Mouse (Mus musculus) lung, embryonic 16.5 days (tissue): ENCODE measurements around the gene Ndufb4. TPM values are rescaled to one million over a fixed set of nuclear protein-coding genes. Genes with fewer than 3 reads are reported as not detected.

ENCODE experiments used
- ATAC-seq: fragments of 200-750 bp; cut with Nextera tagmentation; 2 replicates; pipeline ENCODE4 v1.8.0; 2017; ENCODE audit warnings: low read depth, mild to moderate bottlenecking, moderate library complexity
- H3K27ac ChIP-seq: fragments of 300-500 bp; sonication (generic); 2 replicates; pipeline ENCODE4 v1.5.1; 2014; ENCODE audit warnings: mild to moderate bottlenecking, control low read depth, low read length
- H3K27me3 ChIP-seq: fragments of 300-500 bp; sonication (generic); 2 replicates; pipeline ENCODE4 v1.6.1; 2014; ENCODE audit warnings: low read depth, low read length, mixed read lengths; ENCODE audit not compliant: control insufficient read depth, insufficient read depth
- H3K36me3 ChIP-seq: fragments of 300-500 bp; sonication (generic); 2 replicates; pipeline ENCODE4 v1.6.1; 2014; ENCODE audit warnings: low read length; ENCODE audit not compliant: control insufficient read depth, insufficient read depth
- H3K4me1 ChIP-seq: fragments of 300-500 bp; sonication (generic); replicated peaks from 2 replicates; pipeline ENCODE4 v1.6.1; 2014; ENCODE audit warnings: low read length, mixed read lengths; ENCODE audit not compliant: control insufficient read depth, insufficient read depth
- H3K4me2 ChIP-seq: fragments of 300-500 bp; sonication (generic); 2 replicates; pipeline ENCODE4 v1.6.1; 2014; ENCODE audit warnings: low read depth, low read length, control low read depth
- H3K4me3 ChIP-seq: fragments of 300-500 bp; sonication (generic); 2 replicates; pipeline ENCODE4 v1.5.1; 2014; ENCODE audit warnings: mild to moderate bottlenecking, low read length, control low read depth
- H3K9ac ChIP-seq: fragments of 300-500 bp; sonication (generic); 2 replicates; pipeline ENCODE4 v1.6.1; 2014; ENCODE audit warnings: low read length, control low read depth
- H3K9me3 ChIP-seq: fragments of 300-500 bp; sonication (generic); 2 replicates; pipeline ENCODE4 v1.6.1; 2016; ENCODE audit warnings: low read length; ENCODE audit not compliant: control insufficient read depth
- WGBS: fragments of 180-500 bp; shearing (Covaris S2); extraction: QIAGEN DNeasy Blood & Tissue Kit; methylation state at CpG from one replicate; pipeline ENCODE4 v1.1.7; 2014; 5-methylcytosine and 5-hydroxymethylcytosine counted together
- polyA plus RNA-seq: library from polyadenylated mRNA; unstranded; fragments of >200 nt; fragmentation: Nextera tagmentation; extraction: Ambion mirVana; gene quantifications from 2 replicates; pipeline ENCODE4 v1.2.1, GENCODE M21; 2015

Ndufb4 gene
- polyA plus RNA-seq, 1 experiment from 2014 or later: 63.8 TPM

DNA sequence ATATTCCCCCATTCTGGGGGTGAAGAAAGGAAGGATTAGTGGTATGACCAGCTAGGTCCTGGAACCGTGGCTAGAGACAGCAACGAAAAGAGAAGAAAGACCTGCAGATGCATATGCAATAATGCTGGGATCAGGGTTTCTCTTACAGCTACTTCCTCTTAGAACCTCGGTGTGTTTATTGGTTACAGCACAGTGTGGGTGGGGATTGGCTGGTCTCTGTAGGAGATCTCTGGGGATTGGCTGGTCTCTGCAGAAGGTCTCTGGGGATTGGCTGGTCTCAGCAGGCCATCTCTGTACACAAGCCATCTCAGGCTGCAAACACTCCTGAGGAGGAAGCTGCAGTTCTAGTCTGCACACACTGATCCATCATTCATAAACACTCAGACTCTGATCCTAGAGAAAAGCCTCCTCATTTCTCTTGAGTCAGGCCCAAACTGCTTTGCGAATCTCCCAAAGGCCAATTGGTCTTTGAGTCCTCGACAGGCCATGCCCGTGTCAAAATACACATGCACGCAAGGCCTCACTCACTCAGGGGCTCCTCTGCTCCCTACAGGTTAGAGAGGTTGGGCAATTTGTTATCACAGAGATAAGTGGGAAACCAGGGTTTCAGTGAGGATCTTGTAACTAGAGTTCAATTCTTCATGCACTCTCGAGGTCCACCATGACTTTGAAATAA is 35.1 kb upstream of the Ndufb4 start:
- ATAC-seq: 0 out of 2 replicates have a peak, but pooled peaks have one; percentile 31
- Histone ChIP-seq H3K9ac (no peak overlapping the region), H3K36me3 (no peaks in the 10 kb centered on the region), H3K9me3 (no peaks in the 10 kb centered on the region), H3K4me3 (no peak overlapping the region), H3K4me1 (peaks cover 14% of the 10 kb centered on the region), H3K27me3 (no peaks in the 10 kb centered on the region), H3K27ac (no peak overlapping the region), H3K4me2 (no peak overlapping the region)
- WGBS: 51% methylated on average over 8 of the region's 8 CpGs

DNA sequence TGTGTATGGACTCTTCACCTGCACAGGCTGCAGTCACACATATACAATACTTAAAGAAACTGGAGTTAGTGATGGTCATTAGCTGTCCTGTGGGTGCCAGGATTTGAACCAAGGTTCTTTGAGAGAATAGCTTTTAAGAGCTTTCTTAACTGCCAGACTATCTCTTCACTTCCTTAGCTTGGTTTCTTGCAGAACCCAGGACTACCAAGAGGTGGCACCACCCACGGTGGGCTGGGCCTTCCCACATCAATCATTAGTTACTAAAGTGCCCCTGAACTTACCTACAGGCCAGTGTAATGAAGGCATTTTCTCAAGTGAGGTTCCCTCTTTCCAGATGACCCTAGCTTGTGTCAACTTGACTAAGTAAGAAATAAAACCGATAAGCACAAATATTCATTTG is 33.9 kb upstream of the Ndufb4 start:
- WGBS: 65% methylated on average over 2 of the region's 2 CpGs
- Histone ChIP-seq H3K9me3 (no peaks in the 10 kb centered on the region), H3K27ac (no peak overlapping the region), H3K9ac (no peak overlapping the region), H3K4me2 (no peak overlapping the region), H3K4me1 (peaks cover 22% of the 10 kb centered on the region), H3K27me3 (no peaks in the 10 kb centered on the region), H3K4me3 (no peak overlapping the region), H3K36me3 (no peaks in the 10 kb centered on the region)
- no peak for ATAC-seq

DNA sequence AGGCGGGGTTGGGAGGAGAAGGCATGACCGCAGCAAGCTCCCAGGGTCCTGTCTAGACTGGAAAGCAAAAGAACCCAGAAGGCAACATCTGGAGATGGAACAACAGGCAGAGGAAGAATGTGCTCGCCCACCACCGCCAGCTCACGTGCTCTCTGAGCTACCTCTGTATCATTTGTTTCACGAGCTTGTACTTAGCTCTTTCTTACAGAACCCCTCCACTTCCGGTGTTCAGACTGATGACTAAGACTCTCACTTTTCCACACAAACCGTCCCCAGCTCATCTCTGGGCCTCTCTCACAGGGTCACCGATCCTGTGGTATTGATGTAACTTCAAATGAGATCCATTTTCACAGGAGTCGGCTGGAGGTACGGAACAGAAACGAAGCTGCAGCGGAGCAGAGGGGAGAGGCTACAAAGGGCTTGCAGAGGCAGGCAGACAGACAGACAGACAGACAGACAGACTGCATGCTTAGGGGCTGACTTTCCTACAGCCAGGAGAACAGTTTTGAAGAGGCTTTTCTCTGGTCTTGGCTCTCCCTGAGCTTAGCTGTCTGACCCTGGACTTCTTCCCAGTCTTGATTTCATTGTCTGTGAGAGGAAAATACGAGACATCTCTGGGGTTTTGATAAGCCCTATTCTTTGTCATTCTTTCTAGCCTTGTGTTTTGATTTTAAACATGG is 33.2 kb upstream of the Ndufb4 start:
- WGBS: 68% methylated on average over 14 of the region's 14 CpGs
- H3K9ac ChIP-seq: no peak overlapping the region
- H3K4me1 ChIP-seq: peaks cover 28% of the 10 kb centered on the region
- no peak overlapping the region for H3K4me3 ChIP-seq
- no peaks in the 10 kb centered on the region for H3K9me3 ChIP-seq
- no peaks in the 10 kb centered on the region for H3K27me3 ChIP-seq
- H3K4me2 ChIP-seq: no peak overlapping the region
- no peaks in the 10 kb centered on the region for H3K36me3 ChIP-seq
- no peak for ATAC-seq
- no peak overlapping the region for H3K27ac ChIP-seq

DNA sequence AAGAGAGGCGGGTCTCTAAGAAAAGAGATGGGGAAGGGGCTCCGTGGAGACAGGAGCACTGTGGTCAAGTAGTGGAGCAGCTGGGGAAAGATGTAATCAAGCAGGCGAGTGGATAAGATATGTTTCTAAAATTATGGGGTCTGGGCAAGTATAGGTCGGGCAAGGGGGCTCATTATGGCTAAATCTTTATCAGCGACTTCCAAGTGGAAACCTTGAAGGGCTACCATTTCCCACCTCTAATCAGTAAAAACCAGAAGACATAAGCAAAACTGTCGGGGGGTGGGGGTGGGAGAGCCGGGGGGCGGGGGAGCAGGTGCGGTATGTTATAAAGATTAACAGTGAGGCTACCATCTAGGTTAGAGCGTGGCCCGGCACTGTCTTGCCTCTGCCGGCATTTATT is 32.6 kb upstream of the Ndufb4 start:
- no peaks in the 10 kb centered on the region for H3K27me3 ChIP-seq
- H3K36me3 ChIP-seq: no peaks in the 10 kb centered on the region
- ATAC-seq: no peak
- no peak overlapping the region for H3K9ac ChIP-seq
- H3K4me2 ChIP-seq: no peak overlapping the region
- no peak overlapping the region for H3K27ac ChIP-seq
- peaks cover 31% of the 10 kb centered on the region for H3K4me1 ChIP-seq
- H3K4me3 ChIP-seq: no peak overlapping the region
- no peaks in the 10 kb centered on the region for H3K9me3 ChIP-seq
- 65% methylated on average over 12 of the region's 12 CpGs for WGBS

DNA sequence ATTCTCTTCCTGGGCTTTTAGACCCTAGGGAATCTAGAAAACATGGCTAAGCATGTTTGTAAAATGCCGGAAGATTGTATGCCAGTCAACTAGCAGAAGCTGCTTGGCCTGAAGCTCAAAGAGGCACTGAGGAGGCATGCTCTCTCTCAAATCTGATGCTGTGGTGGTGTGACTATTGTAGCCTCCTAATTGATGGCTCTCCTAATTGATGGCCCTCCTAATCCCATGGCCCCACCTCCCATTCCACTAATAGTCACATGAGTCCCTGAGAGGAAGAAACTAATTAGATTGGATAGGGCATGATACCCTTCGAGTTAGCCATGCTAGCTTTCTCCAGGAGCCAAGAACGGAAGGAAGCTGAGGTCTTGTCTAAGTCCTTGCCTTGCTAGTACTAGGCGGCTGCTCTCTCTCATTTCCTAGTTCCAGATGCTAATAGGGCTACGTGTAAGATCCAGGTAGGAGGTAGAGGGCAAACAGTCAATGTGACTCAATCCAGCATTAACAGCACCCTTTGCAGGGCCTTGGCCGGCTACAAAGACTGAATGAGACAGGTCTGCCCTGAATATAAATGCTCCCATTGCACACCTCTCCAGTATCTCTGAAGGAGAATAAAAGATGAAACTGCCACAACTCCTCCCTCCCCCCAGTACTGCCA is 31.8 kb upstream of the Ndufb4 start:
- Histone ChIP-seq H3K36me3 (no peaks in the 10 kb centered on the region), H3K27me3 (no peaks in the 10 kb centered on the region), H3K9ac (no peak overlapping the region), H3K4me3 (no peak overlapping the region), H3K9me3 (no peaks in the 10 kb centered on the region), H3K4me1 (peaks cover 31% of the 10 kb centered on the region), H3K27ac (peak overlapping the region; percentile 9; the same call in 1 of the 2 replicates), H3K4me2 (no peak overlapping the region)
- no peak for ATAC-seq
- 79% methylated on average over 6 of the region's 6 CpGs for whole genome bisulfite sequencing

DNA sequence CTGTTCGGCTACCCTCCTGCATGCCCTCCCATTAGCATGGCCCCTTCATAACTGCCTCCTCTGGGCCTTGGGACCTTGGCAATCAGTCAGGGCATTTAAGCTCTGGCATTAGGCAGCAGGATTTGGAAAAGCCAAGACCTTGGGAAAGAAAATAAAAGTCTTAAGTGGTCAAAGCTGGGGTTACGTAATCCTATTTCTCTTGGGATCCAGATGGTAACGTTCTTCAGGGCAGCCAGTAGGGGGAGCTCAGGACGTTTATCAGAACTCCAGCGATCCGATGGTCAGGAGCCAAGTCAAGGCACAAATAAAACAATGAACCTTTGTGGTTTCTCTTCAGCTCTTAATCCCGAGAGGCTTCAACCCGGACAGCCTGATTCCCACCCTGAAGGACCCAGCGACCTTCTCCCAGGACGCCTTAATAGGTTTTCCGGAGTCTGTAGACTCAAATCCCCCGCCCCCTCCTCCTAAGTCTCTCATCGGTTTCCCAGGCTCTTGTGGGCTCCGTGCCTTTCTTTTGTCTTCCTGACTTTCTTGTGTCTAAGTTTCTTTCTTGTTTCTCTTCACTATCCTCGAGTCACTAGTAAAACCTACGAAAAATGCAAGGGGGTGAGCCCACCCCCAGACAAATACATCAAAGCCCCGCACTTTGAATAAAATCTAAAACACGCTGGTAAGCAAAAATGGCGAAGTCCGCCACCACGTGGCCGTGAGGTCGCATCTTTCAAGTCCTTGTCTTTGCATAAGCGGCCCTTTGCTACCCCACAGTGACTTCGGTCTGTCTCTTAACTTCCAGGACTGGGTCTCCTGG is 30.6 kb upstream of the Ndufb4 start:
- peaks cover 29% of the 10 kb centered on the region for H3K4me1 ChIP-seq
- ATAC-seq: peak; percentile 70
- H3K4me2 ChIP-seq: peak overlapping the region; percentile 87
- H3K27me3 ChIP-seq: no peaks in the 10 kb centered on the region
- peak overlapping the region; percentile 57 for H3K4me3 ChIP-seq
- H3K36me3 ChIP-seq: no peaks in the 10 kb centered on the region
- H3K27ac ChIP-seq: peak overlapping the region; percentile 95
- no peaks in the 10 kb centered on the region for H3K9me3 ChIP-seq
- peak overlapping the region; percentile 82 for H3K9ac ChIP-seq
- WGBS: under 1% methylated on average over 25 of the region's 25 CpGs

DNA sequence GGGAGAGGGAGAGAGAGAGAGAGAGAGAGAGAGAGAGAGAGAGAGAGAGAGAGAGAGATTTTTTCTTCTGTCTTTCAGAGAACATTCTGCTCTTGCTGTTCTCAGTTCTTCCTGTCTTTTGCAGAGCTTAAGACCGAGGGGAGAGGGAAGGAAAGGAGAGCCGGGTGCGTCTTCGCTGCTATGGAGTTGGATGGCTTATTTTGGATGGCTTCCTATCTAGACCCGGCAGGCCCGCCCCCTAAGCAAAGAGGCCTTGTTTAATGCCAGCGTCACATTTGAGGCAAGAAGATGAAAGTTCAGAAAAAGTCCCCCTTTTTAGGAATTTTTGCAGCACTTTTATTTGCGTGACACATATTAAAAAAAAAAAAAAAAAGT is 30.0 kb upstream of the Ndufb4 start:
- Histone ChIP-seq H3K9me3 (no peaks in the 10 kb centered on the region), H3K4me3 (peak overlapping the region; percentile 57), H3K9ac (peak overlapping the region; percentile 64), H3K27me3 (no peaks in the 10 kb centered on the region), H3K4me1 (peaks cover 24% of the 10 kb centered on the region), H3K36me3 (no peaks in the 10 kb centered on the region), H3K4me2 (peak overlapping the region; percentile 87), H3K27ac (peak overlapping the region; percentile 95)
- ATAC-seq: peak; percentile 47
- 9% methylated on average over 8 of the region's 8 CpGs for WGBS

DNA sequence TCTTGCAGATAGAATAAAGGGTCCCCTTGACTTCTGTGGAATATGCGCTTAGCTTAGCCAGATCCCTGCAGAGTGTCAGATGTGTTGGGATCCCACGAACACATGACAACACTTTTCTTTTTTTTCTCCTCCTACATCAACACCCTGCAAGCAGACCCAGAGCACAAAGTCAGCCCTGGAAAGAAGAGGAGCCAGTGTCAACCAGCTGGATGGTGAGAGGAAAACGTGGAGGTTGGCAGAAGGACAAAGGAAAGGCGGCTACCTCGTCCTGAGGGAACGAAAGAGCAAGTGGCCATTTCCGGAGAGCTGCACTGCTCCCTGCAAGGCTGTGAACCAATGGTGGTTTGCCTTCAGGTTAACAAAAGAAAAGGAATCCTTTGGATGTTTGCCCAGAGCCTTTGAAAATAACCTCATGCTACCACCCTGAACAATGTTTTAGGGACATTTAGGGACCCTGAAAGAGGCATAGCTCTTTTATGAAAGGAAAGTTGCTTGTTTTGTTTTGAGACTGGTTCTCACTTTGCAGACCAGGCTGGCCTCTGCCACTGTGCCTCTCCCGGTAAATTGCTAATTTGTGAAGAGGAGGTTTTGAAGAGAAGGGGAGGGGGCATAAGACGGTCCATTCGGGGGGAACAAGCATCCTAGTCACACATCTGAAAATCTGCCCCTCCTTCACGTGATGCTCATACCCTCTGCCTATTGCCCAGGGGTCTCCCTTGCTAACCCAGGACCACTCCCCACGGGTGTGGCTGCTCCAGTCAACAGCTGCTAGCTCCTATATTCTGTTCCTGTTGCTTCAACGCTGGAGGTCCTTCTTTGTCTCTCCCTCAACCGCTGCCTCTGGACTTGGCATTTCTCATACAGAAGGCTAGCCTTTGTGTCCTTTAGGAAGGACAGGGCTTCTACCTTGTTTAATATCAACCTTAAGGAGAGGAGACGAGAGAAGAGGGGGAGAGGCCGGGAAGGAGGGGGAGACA is 29.2 kb upstream of the Ndufb4 start:
- no peaks in the 10 kb centered on the region for H3K36me3 ChIP-seq
- H3K4me1 ChIP-seq: peaks cover 22% of the 10 kb centered on the region
- peak; percentile 6; the same call in 1 of the 2 replicates for ATAC-seq
- peak overlapping the region; percentile 87 for H3K4me2 ChIP-seq
- no peaks in the 10 kb centered on the region for H3K27me3 ChIP-seq
- H3K9ac ChIP-seq: peak overlapping the region; percentile 56
- H3K27ac ChIP-seq: peak overlapping the region; percentile 95
- H3K9me3 ChIP-seq: no peaks in the 10 kb centered on the region
- H3K4me3 ChIP-seq: peak overlapping the region; percentile 18
- WGBS: 14% methylated on average over 16 of the region's 16 CpGs
